ENCODE assay signal across 14 mouse cellular contexts in the genomic region with DNA sequence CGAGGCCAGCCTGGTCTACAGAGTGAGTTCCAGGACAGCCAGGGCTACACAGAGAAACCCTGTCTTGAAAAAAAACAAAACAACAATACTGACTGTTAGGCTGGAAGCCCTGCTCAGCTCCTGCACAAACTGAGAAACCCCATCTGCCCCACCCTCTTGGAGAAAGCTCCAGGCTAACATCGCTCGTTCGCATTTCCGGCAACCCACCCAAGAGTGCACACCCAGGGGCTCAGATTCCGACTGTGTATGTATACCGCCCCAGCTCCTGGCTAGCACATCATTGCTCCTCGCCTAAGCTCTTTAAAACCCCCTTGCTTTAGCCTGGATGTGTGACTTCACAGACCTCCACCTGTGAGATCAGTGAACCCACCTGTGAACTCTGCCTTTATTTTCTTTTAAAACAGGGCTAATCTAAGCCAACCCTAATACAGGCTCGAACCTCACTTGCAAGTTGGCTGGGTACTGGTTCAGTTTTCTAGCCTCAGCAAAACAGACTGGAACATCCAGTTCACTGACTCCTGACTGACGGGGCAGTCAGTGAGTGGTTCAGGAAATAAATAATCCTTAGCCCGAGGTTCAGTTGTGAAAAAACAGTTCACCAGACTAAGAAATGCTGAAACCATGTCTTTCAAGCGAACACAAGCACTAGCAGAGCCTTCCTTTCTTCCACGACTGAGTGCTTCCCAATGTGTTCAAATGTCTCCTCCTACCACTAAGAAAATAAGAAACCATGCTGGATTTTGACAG. TPM values are rescaled to one million over a fixed set of nuclear protein-coding genes. Genes with fewer than 3 reads are reported as not detected.
A peak's percentile ranks its signal among the peaks of the same experiment; 100 is the strongest.
DNase-seq lines count a peak whose midpoint lies in the region; ATAC-seq and TF ChIP-seq lines count a peak whose summit lies in the region.
"Had no signal": no experiment of that assay in that cellular context is flagged by ENCODE, and none has a peak within 500 bp of the region (broad histone marks: within the 10 kb centered on the region; RNA-seq: fewer than 3 reads in every experiment).

No protein-coding gene starts in this region.

- H3K9ac ChIP-seq in liver, adult 2 months (ENCODE audit: low read depth, low read length) = no peak overlapping the region
- H3K9ac ChIP-seq in liver, embryonic 11.5 days (ENCODE audit: low read depth, low read length) = no peak overlapping the region
- no peak overlapping the region for H3K9ac ChIP-seq in midbrain, embryonic 16.5 days (ENCODE audit: low read depth, low read length)
- H3K9ac ChIP-seq: forebrain, embryonic 15.5 days had no signal

- H3K9me3 ChIP-seq in liver, embryonic 11.5 days (ENCODE audit: control insufficient read depth, low read length) = no peaks in the 10 kb centered on the region
- H3K9me3 ChIP-seq in midbrain, embryonic 16.5 days (replicated peaks; ENCODE audit: control insufficient read depth, low read length, poor library complexity, severe bottlenecking) = no peaks in the 10 kb centered on the region
- H3K9me3 ChIP-seq: forebrain, embryonic 15.5 days had no signal

- H3K27me3 ChIP-seq in liver, adult 2 months (ENCODE audit: control insufficient read depth, insufficient read depth, low read length) = no peaks in the 10 kb centered on the region
- H3K27me3 ChIP-seq in liver, embryonic 11.5 days (replicated peaks; ENCODE audit: control insufficient read depth, insufficient read depth, low read length) = no peaks in the 10 kb centered on the region
- no peaks in the 10 kb centered on the region for H3K27me3 ChIP-seq in midbrain, embryonic 16.5 days (ENCODE audit: control insufficient read depth, insufficient read depth, low read depth, low read length)
- H3K27me3 ChIP-seq: forebrain, embryonic 15.5 days had no signal

- H3K79me2 ChIP-seq in liver, adult 2 months (ENCODE audit: control insufficient read depth, insufficient read depth, low read length) = peaks cover 54% of the 10 kb centered on the region

- H3K4me3 ChIP-seq in liver, adult 2 months (ENCODE audit: insufficient read depth, low read depth, low read length) = no peak overlapping the region
- no peak overlapping the region for H3K4me3 ChIP-seq in liver, embryonic 11.5 days (ENCODE audit: low read depth, low read length)
- H3K4me3 ChIP-seq in midbrain, embryonic 16.5 days (ENCODE audit: low read depth, low read length) = no peak overlapping the region
- H3K4me3 ChIP-seq: forebrain, embryonic 15.5 days had no signal

- peaks cover 5% of the 10 kb centered on the region; the same call in 1 of the 2 replicates for H3K36me3 ChIP-seq in liver, adult 2 months (ENCODE audit: control insufficient read depth, insufficient read depth, low read length)
- H3K36me3 ChIP-seq in liver, embryonic 11.5 days (ENCODE audit: control insufficient read depth, insufficient read depth, low read length) = peaks cover 5% of the 10 kb centered on the region; the same call in 1 of the 2 replicates
- H3K36me3 ChIP-seq in midbrain, embryonic 16.5 days (ENCODE audit: control insufficient read depth, insufficient read depth, low read length) = no peaks in the 10 kb centered on the region
- H3K36me3 ChIP-seq: forebrain, embryonic 15.5 days had no signal

- H3K4me1 ChIP-seq in liver, adult 2 months (ENCODE audit: control insufficient read depth, insufficient read depth, low read length) = peaks cover 27% of the 10 kb centered on the region
- peaks cover 23% of the 10 kb centered on the region for H3K4me1 ChIP-seq in liver, embryonic 11.5 days (replicated peaks; ENCODE audit: control insufficient read depth, insufficient read depth, low read length)
- no peaks in the 10 kb centered on the region for H3K4me1 ChIP-seq in midbrain, embryonic 16.5 days (ENCODE audit: control insufficient read depth, insufficient read depth, low read length)
- H3K4me1 ChIP-seq: forebrain, embryonic 15.5 days had no signal

- TF ChIP-seq POLR2A in liver, adult 2 months (IDR thresholded peaks at IDR 0.05; ENCODE audit: extremely low read depth, insufficient read depth, low read length) = no peak

- no peak for ATAC-seq in liver, embryonic 11.5 days (replicated peaks; ENCODE audit: low FRiP score)
- ATAC-seq in midbrain, embryonic 16.5 days = no peak
- ATAC-seq: activated CD4-positive, CD25-positive, alpha-beta regulatory T cell, adult 4 months; forebrain, embryonic 15.5 days; hindbrain, postnatal 0 days had no signal

- DNase-seq in liver, adult 2 months (ENCODE audit: extremely low read depth, low read depth, low spot score) = peak; percentile 63
- DNase-seq in liver, embryonic 11.5 days (ENCODE audit: low spot score) = no peak
- peak; percentile 67 for DNase-seq in ES-CJ7 (ENCODE audit: low read depth, low spot score)
- peak; percentile 49 for DNase-seq in kidney, adult 18-20 months
- peak; percentile 63 for DNase-seq in kidney, postnatal 14 days
- DNase-seq in layer of hippocampus, adult 8-10 months (ENCODE audit: low spot score in 2 of 2) = no peak
- DNase-seq in ovary, postnatal 10 days (ENCODE audit: low spot score) = no peak
- DNase-seq: cerebellum, postnatal 10 days; midbrain, embryonic 14.5 days; right cerebral cortex, postnatal 14 days had no signal

- WGBS in liver, adult 2 months = 65% methylated on average over 13 of the region's 13 CpGs
- WGBS in liver, embryonic 11.5 days = 84% methylated on average over 13 of the region's 13 CpGs
- WGBS in midbrain, embryonic 16.5 days = 82% methylated on average over 13 of the region's 13 CpGs

- no peak for TF ChIP-seq CTCF in liver, adult 2 months (IDR thresholded peaks at IDR 0.05; ENCODE audit: low read depth, low read length)

- H3K4me2 ChIP-seq in liver, embryonic 11.5 days = no peak overlapping the region
- H3K4me2 ChIP-seq in midbrain, embryonic 16.5 days (ENCODE audit: low read length) = no peak overlapping the region
- H3K4me2 ChIP-seq: forebrain, embryonic 15.5 days had no signal

- H3K27ac ChIP-seq in liver, adult 2 months (replicated peaks; ENCODE audit: insufficient read depth, low read depth, low read length) = peak overlapping the region; percentile 79
- no peak overlapping the region for H3K27ac ChIP-seq in liver, embryonic 11.5 days (ENCODE audit: low read depth, low read length)
- H3K27ac ChIP-seq in midbrain, embryonic 16.5 days (ENCODE audit: low read length) = no peak overlapping the region
- H3K27ac ChIP-seq: forebrain, embryonic 15.5 days; hindbrain, postnatal 0 days had no signal

RNA-seq across cellular contexts. Expression of a gene that starts 24.0 kb away (rescaled TPM):
- 11.0 and 13.8 TPM in 2 replicates for total RNA-seq in liver, adult 2 months (2014; rRNA removed)
- polyA plus RNA-seq in liver, adult 2 months (2012; rRNA removed) = 20.7 and 28.1 TPM in 2 replicates
- polyA plus RNA-seq in liver, embryonic 11.5 days (2014; fragmentation: Nextera tagmentation; extraction: Ambion mirVana) = 49.0 and 50.4 TPM in 2 replicates
- 10 to 100 TPM in 2 of 4 experiments, 1 to 10 TPM in 2; 6.7 to 13.0 (median 9.0) TPM for total RNA-seq in layer of hippocampus, adult 8-10 months (2022)
- polyA plus RNA-seq in midbrain, embryonic 16.5 days (2015; fragmentation: Nextera tagmentation; extraction: Ambion mirVana) = 5.8 and 6.4 TPM in 2 replicates

Comparison
In these comparisons a context has a peak if more than half of its experiments do, and no peak if none do; other contexts are left out.
1. DNase-seq: peak in liver, adult 2 months (single experiment), ES-CJ7 (single experiment), kidney, adult 18-20 months (single experiment) and kidney, postnatal 14 days (single experiment); none in liver, embryonic 11.5 days (single experiment), layer of hippocampus, adult 8-10 months (0 of 2) and ovary, postnatal 10 days (single experiment).